Mouse (Mus musculus) CH12.LX (cell line): ENCODE data around the gene Ginm1. TPM values are rescaled to one million over a fixed set of nuclear protein-coding genes. Genes with fewer than 3 reads are reported as not detected.

Source experiments
- DNase-seq: peaks from one replicate; pipeline ENCODE4 v3.0.0-alpha.2; 2013; ENCODE audit errors: extremely low read depth
- H3K27ac ChIP-seq: 2 replicates; pipeline ENCODE4 v1.5.1; 2012; ENCODE audit warnings: low read depth, mild to moderate bottlenecking, control low read depth, moderate library complexity; ENCODE audit not compliant: insufficient read depth
- H3K27me3 ChIP-seq: replicated peaks from 2 replicates; pipeline ENCODE3; 2012; ENCODE audit warnings: inconsistent platforms
- H3K36me3 ChIP-seq, 2 experiments: replicated peaks in 1 of 2; 2 replicates each; pipeline versions ENCODE3 to v1.6.1; 2012; ENCODE audit warnings: inconsistent platforms in 1 of 2, low read length in 1 of 2, mild to moderate bottlenecking in 1 of 2, mixed read lengths in 1 of 2, moderate library complexity in 1 of 2; ENCODE audit not compliant: control insufficient read depth in 1 of 2, insufficient read depth in 1 of 2
- H3K4me1 ChIP-seq, 2 experiments: 2 replicates each; pipeline ENCODE4 v1.6.1; 2012; ENCODE audit warnings: inconsistent platforms in 1 of 2, moderate library complexity in 1 of 2; ENCODE audit not compliant: insufficient read depth in 2 of 2, control insufficient read depth in 1 of 2
- H3K4me2 ChIP-seq: 2 replicates; pipeline ENCODE4 v1.6.1; 2012; ENCODE audit warnings: low read depth, mild to moderate bottlenecking, control low read depth; ENCODE audit not compliant: poor library complexity, insufficient read depth, severe bottlenecking
- H3K4me3 ChIP-seq, 3 experiments: fragments of 150-350 bp in 1 of 3; sonication (generic) in 1 of 3; replicated peaks in 1 of 3; 2 replicates each; pipeline versions ENCODE3 to v1.5.1; 2011 to 2012; ENCODE audit warnings: low read depth in 2 of 3, low read length in 2 of 3, mild to moderate bottlenecking in 2 of 3, moderate library complexity in 2 of 3, control low read depth in 1 of 3, improper control_type of control experiment in 1 of 3, inconsistent platforms in 1 of 3, mixed read lengths in 1 of 3; ENCODE audit not compliant: poor library complexity in 1 of 3
- H3K79me2 ChIP-seq: replicated peaks from 2 replicates; pipeline ENCODE4 v1.6.1; 2012; ENCODE audit warnings: mild to moderate bottlenecking, moderate library complexity; ENCODE audit not compliant: control insufficient read depth, poor library complexity, insufficient read depth, severe bottlenecking; ENCODE audit errors: extremely low read depth
- H3K9ac ChIP-seq: 2 replicates; pipeline ENCODE4 v1.6.1; 2012; ENCODE audit warnings: low read depth, mild to moderate bottlenecking, control low read depth, moderate library complexity; ENCODE audit not compliant: insufficient read depth
- H3K9me3 ChIP-seq: replicated peaks from 2 replicates; pipeline ENCODE3; 2012; ENCODE audit warnings: low read length, inconsistent platforms, mixed read lengths
- BHLHE40 ChIP-seq: IDR thresholded peaks from 2 replicates; pipeline ENCODE4 v1.6.1; 2011; ENCODE audit warnings: mild to moderate bottlenecking, low read depth, low read length, improper control_type of control experiment
- CHD1 ChIP-seq: IDR thresholded peaks from 2 replicates; pipeline ENCODE4 v1.6.1; 2012; ENCODE audit warnings: low read depth, low read length, improper control_type of control experiment, inconsistent platforms
- CHD2 ChIP-seq: IDR thresholded peaks from 2 replicates; pipeline ENCODE4 v1.6.1; 2011; ENCODE audit warnings: low read length, improper control_type of control experiment
- CTCF ChIP-seq, 2 experiments: IDR thresholded peaks in 1 of 2; conservative IDR thresholded peaks in 1 of 2; 2 replicates each; pipeline ENCODE4 v1.5.1; 2011 to 2012; ENCODE audit warnings: low read depth in 2 of 2, low read length in 2 of 2, improper control_type of control experiment in 1 of 2, inconsistent platforms in 1 of 2, mild to moderate bottlenecking in 1 of 2, moderate library complexity in 1 of 2
- E2F4 ChIP-seq: IDR thresholded peaks from 2 replicates; pipeline ENCODE4 v1.6.1; 2011; ENCODE audit warnings: low read depth, low read length, improper control_type of control experiment; ENCODE audit not compliant: insufficient replicate concordance
- ELF1 ChIP-seq: IDR thresholded peaks from 2 replicates; pipeline ENCODE4 v1.6.1; 2014; ENCODE audit warnings: low read depth, mild to moderate bottlenecking, inconsistent platforms, low read length, improper control_type of control experiment
- EP300 ChIP-seq: IDR thresholded peaks from 2 replicates; pipeline ENCODE4 v1.6.1; 2011; ENCODE audit warnings: low read length, improper control_type of control experiment
- ETS1 ChIP-seq: conservative IDR thresholded peaks from 2 replicates; pipeline ENCODE4 v1.6.1; 2012; ENCODE audit warnings: low read depth, mild to moderate bottlenecking, inconsistent platforms, low read length, improper control_type of control experiment, moderate library complexity
- GABPA ChIP-seq: IDR thresholded peaks from 2 replicates; pipeline ENCODE4 v1.6.1; 2012; ENCODE audit warnings: low read depth, low read length, improper control_type of control experiment, inconsistent platforms; ENCODE audit not compliant: insufficient replicate concordance
- HCFC1 ChIP-seq: IDR thresholded peaks from 2 replicates; pipeline ENCODE4 v1.6.1; 2012; ENCODE audit warnings: low read depth, mild to moderate bottlenecking, inconsistent platforms, low read length, improper control_type of control experiment
- IRF4 ChIP-seq: IDR thresholded peaks from 2 replicates; pipeline ENCODE4 v1.6.1; 2014; ENCODE audit warnings: low read depth, mild to moderate bottlenecking, inconsistent platforms, low read length, improper control_type of control experiment
- JUN ChIP-seq: IDR thresholded peaks from 2 replicates; pipeline ENCODE4 v1.6.1; 2011; ENCODE audit warnings: low read depth, mild to moderate bottlenecking, low read length, improper control_type of control experiment, moderate library complexity; ENCODE audit not compliant: insufficient read depth
- JUND ChIP-seq: conservative IDR thresholded peaks from 2 replicates; pipeline ENCODE4 v1.6.1; 2011; ENCODE audit warnings: low read depth, low read length, improper control_type of control experiment
- KAT2A ChIP-seq: IDR thresholded peaks from 2 replicates; pipeline ENCODE4 v1.6.1; 2012; ENCODE audit warnings: low read length, improper control_type of control experiment, inconsistent platforms; ENCODE audit not compliant: insufficient replicate concordance
- MAFK ChIP-seq: IDR thresholded peaks from 2 replicates; pipeline ENCODE4 v1.6.1; 2011; ENCODE audit warnings: low read length, improper control_type of control experiment; ENCODE audit not compliant: insufficient replicate concordance
- MAX ChIP-seq: IDR thresholded peaks from 2 replicates; pipeline ENCODE4 v1.6.1; 2011; ENCODE audit warnings: low read length, improper control_type of control experiment
- MAZ ChIP-seq: IDR thresholded peaks from 2 replicates; pipeline ENCODE4 v1.6.1; 2012; ENCODE audit warnings: low read depth, mild to moderate bottlenecking, inconsistent platforms, low read length, improper control_type of control experiment, moderate library complexity
- MEF2A ChIP-seq: IDR thresholded peaks from 2 replicates; pipeline ENCODE4 v1.6.1; 2014; ENCODE audit warnings: low read depth, mild to moderate bottlenecking, inconsistent platforms, low read length, improper control_type of control experiment, borderline replicate concordance
- MXI1 ChIP-seq: IDR thresholded peaks from 2 replicates; pipeline ENCODE4 v1.6.1; 2011; ENCODE audit warnings: mild to moderate bottlenecking, low read depth, low read length, improper control_type of control experiment
- MYC ChIP-seq: IDR thresholded peaks from 2 replicates; pipeline ENCODE4 v1.6.1; 2011; ENCODE audit warnings: low read depth, mild to moderate bottlenecking, improper control_type of control experiment, low read length
- NELFE ChIP-seq: IDR thresholded peaks from 2 replicates; pipeline ENCODE4 v1.6.1; 2011; ENCODE audit warnings: low read depth, low read length, improper control_type of control experiment
- NRF1 ChIP-seq: IDR thresholded peaks from 2 replicates; pipeline ENCODE4 v1.6.1; 2014; ENCODE audit warnings: low read depth, mild to moderate bottlenecking, inconsistent platforms, low read length, improper control_type of control experiment, moderate library complexity
- PAX5 ChIP-seq: IDR thresholded peaks from 2 replicates; pipeline ENCODE4 v1.6.1; 2012; ENCODE audit warnings: low read length, inconsistent platforms, mixed read lengths
- POLR2A ChIP-seq: IDR thresholded peaks from 2 replicates; pipeline ENCODE4 v1.6.1; 2011; ENCODE audit warnings: low read depth, mild to moderate bottlenecking, improper control_type of control experiment, low read length
- POLR2AphosphoS2 ChIP-seq: IDR thresholded peaks from 2 replicates; pipeline ENCODE4 v1.6.1; 2011; ENCODE audit warnings: low read depth, low read length, improper control_type of control experiment
- RAD21 ChIP-seq: IDR thresholded peaks from 2 replicates; pipeline ENCODE4 v1.6.1; 2011; ENCODE audit warnings: low read depth, mild to moderate bottlenecking, low read length, improper control_type of control experiment, moderate library complexity
- RCOR1 ChIP-seq: conservative IDR thresholded peaks from 2 replicates; pipeline ENCODE4 v1.6.1; 2012; ENCODE audit warnings: low read depth, mild to moderate bottlenecking, inconsistent platforms, low read length, improper control_type of control experiment
- SIN3A ChIP-seq: IDR thresholded peaks from 2 replicates; pipeline ENCODE4 v1.6.1; 2012; ENCODE audit warnings: low read length, improper control_type of control experiment, inconsistent platforms
- SMC3 ChIP-seq: IDR thresholded peaks from 2 replicates; pipeline ENCODE4 v1.6.1; 2011; ENCODE audit warnings: low read depth, low read length, improper control_type of control experiment
- TBP ChIP-seq: conservative IDR thresholded peaks from 2 replicates; pipeline ENCODE4 v1.6.1; 2011; ENCODE audit warnings: low read depth, low read length, improper control_type of control experiment
- TCF12 ChIP-seq: IDR thresholded peaks from 2 replicates; pipeline ENCODE4 v1.6.1; 2014; ENCODE audit warnings: low read depth, mild to moderate bottlenecking, inconsistent platforms, low read length, improper control_type of control experiment
- UBTF ChIP-seq: IDR thresholded peaks from 2 replicates; pipeline ENCODE4 v1.6.1; 2012; ENCODE audit warnings: low read depth, mild to moderate bottlenecking, inconsistent platforms, low read length, improper control_type of control experiment, moderate library complexity
- USF1 ChIP-seq: IDR thresholded peaks from 2 replicates; pipeline ENCODE4 v1.6.1; 2014; ENCODE audit warnings: low read depth, mild to moderate bottlenecking, inconsistent platforms, low read length, improper control_type of control experiment
- USF2 ChIP-seq: conservative IDR thresholded peaks from 2 replicates; pipeline ENCODE4 v1.6.1; 2011; ENCODE audit warnings: low read depth, low read length, improper control_type of control experiment
- ZC3H11A ChIP-seq: IDR thresholded peaks from 2 replicates; pipeline ENCODE4 v1.6.1; 2012; ENCODE audit warnings: low read depth, mild to moderate bottlenecking, inconsistent platforms, low read length, improper control_type of control experiment
- ZKSCAN1 ChIP-seq: IDR thresholded peaks from 2 replicates; pipeline ENCODE4 v1.6.1; 2012; ENCODE audit warnings: low read depth, inconsistent platforms, low read length, improper control_type of control experiment, borderline replicate concordance
- ZMIZ1 ChIP-seq: IDR thresholded peaks from 2 replicates; pipeline ENCODE4 v1.6.1; 2012; ENCODE audit warnings: low read depth, mild to moderate bottlenecking, inconsistent platforms, low read length, improper control_type of control experiment
- ZNF384 ChIP-seq: IDR thresholded peaks from 2 replicates; pipeline ENCODE4 v1.6.1; 2012; ENCODE audit warnings: low read depth, low read length, improper control_type of control experiment, inconsistent platforms
- dilution Hi-C: fragments of 300-500 bp; cut with MboI; formaldehyde crosslinking; loops from 2 replicates; pipeline ENCODE4 v1.14.3; 2020; ENCODE audit warnings: low sequenced_read_pairs; ENCODE audit not compliant: extremely low pct_unique_long_range_greater_than_20kb, extremely low pct_ligation_motif_present
- in situ Hi-C: fragments of 300-500 bp; cut with MboI; formaldehyde crosslinking; loops from 3 replicates; pipeline ENCODE4 v1.14.3; 2019; ENCODE audit warnings: low sequenced_read_pairs, low pct_ligation_motif_present, low pct_unique_long_range_greater_than_20kb, mixed read lengths
- polyA plus RNA-seq: library from polyadenylated mRNA; unstranded; fragments of >175 nt; gene quantifications from 2 replicates; pipeline ENCODE4 v1.2.1, GENCODE M21; 2012; ENCODE audit warnings: low read depth; ENCODE audit not compliant: insufficient read length
- total RNA-seq, 2 experiments: library from RNA; depleted of rRNA; stranded (reverse); fragments of 300-350 nt in 1 of 2; fragments of >200 nt in 1 of 2; gene quantifications; 2 replicates each; pipeline ENCODE4 v1.2.3; 2012 to 2014

Gene Ginm1
- total and polyA plus RNA-seq, 3 experiments, result 11.7 to 38.2 (median 22.5) TPM

- Histone ChIP-seq H3K4me1 (peaks cover 29 to 75% of the 10 kb centered on the region in 2 experiments), H3K9me3 (no peaks in the 10 kb centered on the region), H3K9ac (peak overlapping the region; percentile 67)
- TF ChIP-seq SMC3 (no peak), ZNF384 (no peak), RCOR1 (no peak), CHD1 (no peak), POLR2AphosphoS2 (no peak), KAT2A (no peak), MAFK (no peak), SIN3A (peak; percentile 37; the same call in 1 of the 2 replicates), HCFC1 (no peak), ZC3H11A (no peak), PAX5 (no peak), UBTF (no peak), USF1 (no peak), ZKSCAN1 (no peak), NELFE (no peak), MEF2A (peak; percentile 81), CHD2 (no peak), RAD21 (no peak), MXI1 (0 out of 2 replicates have a peak, but pooled peaks have one; percentile 44), TBP (no peak), POLR2A (0 out of 2 replicates have a peak, but pooled peaks have one; percentile 28), GABPA (no peak), E2F4 (no peak), NRF1 (no peak), TCF12 (no peak), MYC (no peak), MAX (no peak), USF2 (no peak), MAZ (no peak), ZMIZ1 (0 out of 2 replicates have a peak, but pooled peaks have one; percentile 1), EP300 (peak; percentile 14), CTCF (conservative IDR thresholded peaks at IDR 0.05 in 1 of 2, IDR thresholded peaks at IDR 0.05 in 1 of 2; ENCODE audit: low read depth in 2 of 2, low read length in 2 of 2) (no peak), BHLHE40 (no peak), ETS1 (peak; percentile 29), JUND (no peak), JUN (no peak), ELF1 (no peak), IRF4 (no peak)
- TF ChIP-seq, all 38 proteins: peak for 7
- Histone ChIP-seq H3K36me3 (peaks cover 0 to 24% of the 10 kb centered on the region in 2 experiments), H3K79me2 (peaks cover 33% of the 10 kb centered on the region), H3K4me3 (peak overlapping the region; percentile 49 to 63 (median 59)), H3K4me2 (peak overlapping the region; percentile 93), H3K27me3 (no peaks in the 10 kb centered on the region), H3K27ac (peak overlapping the region; percentile 78)
- in situ Hi-C loops, result loop anchor here (25.0 kb wide), 1 partner anchor 1121 kb away; no protein-coding TSS in a partner anchor
- DNase-seq, result peak; percentile 43
- dilution Hi-C loops, result no loop called here
Observed at GRCm38 (mm10) chr10:7841571-7842080, 49.0 kb upstream of the Ginm1 start.
